Mouse (Mus musculus): ENCODE measurements around the gene Fhit. TPM values are rescaled to one million over a fixed set of nuclear protein-coding genes. Genes with fewer than 3 reads are reported as not detected.

Gene Fhit
- polyA plus RNA-seq, 1 experiment from 2014 or later: 7.9 TPM

GRCm38 (mm10) chr14:10129675-10130074 is 1032.2 kb downstream of the Fhit start:
- Histone ChIP-seq H3K4me1 (replicated peaks) (no peaks in the 10 kb centered on the region), H3K9me3 (no peaks in the 10 kb centered on the region), H3K4me3 (no peak overlapping the region), H3K27me3 (no peaks in the 10 kb centered on the region), H3K36me3 (no peaks in the 10 kb centered on the region), H3K27ac (replicated peaks) (no peak overlapping the region), H3K9ac (no peak overlapping the region), H3K4me2 (no peak overlapping the region)
- no peak for ATAC-seq (ENCODE audit: low read depth)
- 90% methylated on average over 4 of the region's 4 CpGs for WGBS

DNA sequence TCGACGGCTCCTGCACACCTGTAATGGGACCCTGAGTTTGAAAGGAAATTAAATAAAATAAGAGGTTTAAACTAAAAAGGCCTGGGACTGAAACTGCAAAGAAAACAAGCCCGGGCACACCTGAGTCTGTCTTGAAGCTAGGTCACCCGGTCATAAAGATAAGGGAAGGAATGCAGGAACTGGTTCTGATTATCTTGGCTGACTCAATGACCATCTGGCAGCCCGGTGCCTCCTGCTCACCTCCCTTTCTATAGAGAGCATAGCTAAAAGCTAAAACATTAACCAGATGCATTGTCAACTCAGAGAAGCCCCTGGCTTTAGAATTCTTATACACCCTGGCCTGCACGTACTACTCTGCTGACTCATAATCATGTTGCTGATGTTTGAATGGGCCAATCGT is 1032.7 kb downstream of the Fhit start:
- Histone ChIP-seq H3K27ac (replicated peaks) (no peak overlapping the region), H3K9me3 (no peaks in the 10 kb centered on the region), H3K9ac (no peak overlapping the region), H3K4me2 (no peak overlapping the region), H3K27me3 (no peaks in the 10 kb centered on the region), H3K36me3 (no peaks in the 10 kb centered on the region), H3K4me1 (replicated peaks) (no peaks in the 10 kb centered on the region), H3K4me3 (no peak overlapping the region)
- no peak for ATAC-seq (ENCODE audit: low read depth)
- 90% methylated on average over 7 of the region's 7 CpGs for WGBS

DNA sequence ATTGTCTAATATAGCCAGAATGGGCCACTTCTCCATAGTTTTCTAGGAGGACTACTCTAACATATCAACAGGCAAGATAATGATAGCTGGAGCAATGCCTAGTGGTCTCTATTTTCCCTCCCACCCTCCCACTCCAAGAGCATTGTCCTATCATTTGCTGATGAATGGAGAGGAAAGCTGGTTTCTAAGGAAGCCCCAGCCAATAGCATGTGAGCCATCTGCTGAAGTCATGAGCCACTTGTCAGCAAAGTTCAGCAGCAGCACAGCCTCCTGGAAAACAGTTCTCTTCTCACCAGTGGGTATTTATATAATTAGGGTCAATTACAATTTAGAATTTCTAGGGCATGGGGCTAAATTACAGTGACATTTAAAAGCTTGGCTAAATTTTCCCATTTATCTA is 1035.3 kb downstream of the Fhit start:
- Histone ChIP-seq H3K27me3 (no peaks in the 10 kb centered on the region), H3K4me1 (replicated peaks) (no peaks in the 10 kb centered on the region), H3K36me3 (no peaks in the 10 kb centered on the region), H3K9ac (no peak overlapping the region), H3K4me3 (no peak overlapping the region), H3K27ac (replicated peaks) (no peak overlapping the region), H3K9me3 (no peaks in the 10 kb centered on the region), H3K4me2 (no peak overlapping the region)
- ATAC-seq (ENCODE audit: low read depth): no peak

- no peak for ATAC-seq (ENCODE audit: low read depth)
- 75% methylated on average over 4 of the region's 4 CpGs for WGBS
- Histone ChIP-seq H3K36me3 (no peaks in the 10 kb centered on the region), H3K27ac (replicated peaks) (no peak overlapping the region), H3K4me2 (no peak overlapping the region), H3K9ac (no peak overlapping the region), H3K4me3 (no peak overlapping the region), H3K27me3 (no peaks in the 10 kb centered on the region), H3K4me1 (replicated peaks) (no peaks in the 10 kb centered on the region), H3K9me3 (no peaks in the 10 kb centered on the region)
Observed at GRCm38 (mm10) chr14:10122176-10122575, 1039.7 kb downstream of the Fhit start.

GRCm38 (mm10) chr14:10096236-10096635 is 1065.6 kb downstream of the Fhit start:
- no peaks in the 10 kb centered on the region for H3K4me1 ChIP-seq (replicated peaks)
- no peaks in the 10 kb centered on the region for H3K9me3 ChIP-seq
- 96% methylated on average over 2 of the region's 2 CpGs for WGBS
- H3K9ac ChIP-seq: no peak overlapping the region
- no peak for ATAC-seq (ENCODE audit: low read depth)
- H3K4me3 ChIP-seq: no peak overlapping the region
- H3K27ac ChIP-seq (replicated peaks): no peak overlapping the region
- no peak overlapping the region for H3K4me2 ChIP-seq
- H3K36me3 ChIP-seq: no peaks in the 10 kb centered on the region
- H3K27me3 ChIP-seq: no peaks in the 10 kb centered on the region

GRCm38 (mm10) chr14:10079062-10079461 is 1082.8 kb downstream of the Fhit start:
- no peak overlapping the region for H3K4me2 ChIP-seq

GRCm38 (mm10) chr14:10049947-10050346 is 1111.9 kb downstream of the Fhit start:
- H3K4me2 ChIP-seq: no peak overlapping the region
- no peak overlapping the region for H3K4me3 ChIP-seq
- peaks cover 4% of the 10 kb centered on the region; the same call in 1 of the 2 replicates for H3K4me1 ChIP-seq (replicated peaks)
- no peak overlapping the region for H3K9ac ChIP-seq
- H3K27ac ChIP-seq (replicated peaks): no peak overlapping the region
- ATAC-seq (ENCODE audit: low read depth): no peak
- no peaks in the 10 kb centered on the region for H3K36me3 ChIP-seq
- H3K27me3 ChIP-seq: no peaks in the 10 kb centered on the region
- H3K9me3 ChIP-seq: no peaks in the 10 kb centered on the region
- 82% methylated on average over 3 of the region's 3 CpGs for WGBS

More at GRCm38 (mm10) chr14:10079062-10079461, 1082.8 kb downstream of the Fhit start:
- Histone ChIP-seq H3K4me3 (no peak overlapping the region), H3K27me3 (no peaks in the 10 kb centered on the region), H3K36me3 (no peaks in the 10 kb centered on the region), H3K9me3 (no peaks in the 10 kb centered on the region), H3K27ac (replicated peaks) (no peak overlapping the region), H3K9ac (no peak overlapping the region), H3K4me1 (replicated peaks) (no peaks in the 10 kb centered on the region)
- WGBS: 88% methylated on average over 3 of the region's 3 CpGs
- ATAC-seq (ENCODE audit: low read depth): no peak

GRCm38 (mm10) chr14:10047123-10047783 is 1114.6 kb downstream of the Fhit start:
- peaks cover 4% of the 10 kb centered on the region; the same call in 1 of the 2 replicates for H3K4me1 ChIP-seq (replicated peaks)
- no peaks in the 10 kb centered on the region for H3K36me3 ChIP-seq
- no peak for ATAC-seq (ENCODE audit: low read depth)
- no peaks in the 10 kb centered on the region for H3K27me3 ChIP-seq
- no peak overlapping the region for H3K9ac ChIP-seq
- H3K4me2 ChIP-seq: no peak overlapping the region
- no peak overlapping the region for H3K27ac ChIP-seq (replicated peaks)
- 88% methylated on average over 2 of the region's 2 CpGs for WGBS
- H3K4me3 ChIP-seq: no peak overlapping the region
- H3K9me3 ChIP-seq: no peaks in the 10 kb centered on the region

GRCm38 (mm10) chr14:10046336-10047122 is 1115.3 kb downstream of the Fhit start:
- H3K27ac ChIP-seq (replicated peaks): no peak overlapping the region
- WGBS: 22% methylated on average over 7 of the region's 7 CpGs
- H3K9me3 ChIP-seq: no peaks in the 10 kb centered on the region
- ATAC-seq (ENCODE audit: low read depth): no peak
- no peak overlapping the region for H3K9ac ChIP-seq
- no peaks in the 10 kb centered on the region for H3K27me3 ChIP-seq
- H3K4me2 ChIP-seq: no peak overlapping the region
- peaks cover 4% of the 10 kb centered on the region; the same call in 1 of the 2 replicates for H3K4me1 ChIP-seq (replicated peaks)
- no peak overlapping the region for H3K4me3 ChIP-seq
- no peaks in the 10 kb centered on the region for H3K36me3 ChIP-seq

- Histone ChIP-seq H3K4me3 (no peak overlapping the region), H3K27ac (replicated peaks) (no peak overlapping the region), H3K9me3 (no peaks in the 10 kb centered on the region), H3K9ac (no peak overlapping the region), H3K36me3 (no peaks in the 10 kb centered on the region), H3K27me3 (peaks cover 6% of the 10 kb centered on the region; the same call in 1 of the 2 replicates), H3K4me1 (replicated peaks) (no peaks in the 10 kb centered on the region), H3K4me2 (no peak overlapping the region)
- 83% methylated on average over 6 of the region's 6 CpGs for WGBS
- ATAC-seq (ENCODE audit: low read depth): no peak
Observed at GRCm38 (mm10) chr14:10038021-10038420, 1123.8 kb downstream of the Fhit start.

DNA sequence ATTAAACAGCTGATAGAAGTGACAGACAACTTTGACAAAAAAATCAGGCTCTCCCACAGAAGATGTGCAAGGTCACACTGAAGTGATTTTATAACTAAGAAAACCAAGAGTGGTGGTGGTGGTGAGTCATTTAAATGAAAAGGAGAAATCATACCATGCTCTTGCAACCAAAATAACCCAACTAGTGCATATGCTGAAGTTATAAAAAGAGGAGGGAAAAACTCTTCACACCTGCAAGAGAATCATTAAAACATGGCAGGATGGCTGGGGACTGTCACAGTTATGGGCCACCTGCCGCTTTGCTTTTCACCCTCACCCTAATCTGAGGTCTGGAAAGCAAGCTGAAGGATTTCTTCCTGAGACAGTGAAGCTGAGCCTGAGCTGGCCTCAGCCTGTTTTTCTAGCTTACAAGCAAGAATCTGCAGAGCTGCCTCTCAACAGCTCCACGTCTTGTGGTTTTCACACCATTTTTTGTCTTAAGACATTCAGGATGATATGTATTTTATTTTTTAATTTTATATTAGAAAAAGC is 1125.1 kb downstream of the Fhit start:
- 72% methylated on average over 2 of the region's 2 CpGs for WGBS
- Histone ChIP-seq H3K4me2 (no peak overlapping the region), H3K36me3 (no peaks in the 10 kb centered on the region), H3K27ac (replicated peaks) (no peak overlapping the region), H3K9me3 (no peaks in the 10 kb centered on the region), H3K4me3 (no peak overlapping the region), H3K4me1 (replicated peaks) (no peaks in the 10 kb centered on the region), H3K27me3 (peaks cover 6% of the 10 kb centered on the region; the same call in 1 of the 2 replicates), H3K9ac (no peak overlapping the region)
- ATAC-seq (ENCODE audit: low read depth): no peak

DNA sequence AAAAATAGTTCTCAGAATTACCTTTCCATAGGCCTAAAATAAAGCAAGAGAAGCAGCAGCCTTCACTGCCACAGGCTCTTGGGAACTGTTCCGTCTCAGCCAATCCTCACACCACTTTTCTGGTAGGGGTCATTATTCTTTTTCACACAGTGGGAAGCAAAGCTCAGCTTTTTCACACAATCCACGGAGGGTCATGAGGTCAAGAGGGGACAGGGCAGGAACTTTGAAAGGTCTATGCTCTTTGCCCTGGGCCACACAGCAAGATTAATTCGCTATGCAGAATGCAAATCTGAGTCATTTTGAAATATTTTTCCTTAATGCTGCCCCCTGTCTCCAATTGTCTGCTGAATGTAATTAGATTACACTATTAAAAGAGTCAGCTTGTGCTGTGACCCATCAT is 1126.2 kb downstream of the Fhit start:
- no peak overlapping the region for H3K27ac ChIP-seq (replicated peaks)

More for the DNA sequence above, 1126.2 kb downstream of the Fhit start:
- Histone ChIP-seq H3K9me3 (no peaks in the 10 kb centered on the region), H3K9ac (no peak overlapping the region), H3K36me3 (no peaks in the 10 kb centered on the region), H3K4me3 (no peak overlapping the region), H3K4me1 (replicated peaks) (no peaks in the 10 kb centered on the region), H3K27me3 (peaks cover 6% of the 10 kb centered on the region; the same call in 1 of the 2 replicates), H3K4me2 (no peak overlapping the region)
- 8% methylated on average over 3 of the region's 3 CpGs for WGBS
- no peak for ATAC-seq (ENCODE audit: low read depth)

Measured in neural tube, embryonic 13.5 days (tissue).